Mouse (Mus musculus) CD4-positive helper T cell, adult 2 months (primary cell): ENCODE results near the gene Id1.

Experiments
- DNase-seq: peaks from one replicate; pipeline ENCODE4 v3.0.0-alpha.2; 2012; ENCODE audit warnings: low read depth, missing footprints, low spot score

The Id1 gene

GRCm38 (mm10) chr2:152723651-152724331 is 12.3 kb upstream of the Id1 start:
- no peak for DNase-seq

GRCm38 (mm10) chr2:152724332-152724723 is 11.7 kb upstream of the Id1 start:
- DNase-seq: no peak

GRCm38 (mm10) chr2:152725178-152725750 is 10.8 kb upstream of the Id1 start:
- DNase-seq: no peak

GRCm38 (mm10) chr2:152726213-152726612 is 9.8 kb upstream of the Id1 start:
- DNase-seq: no peak

GRCm38 (mm10) chr2:152726751-152727335 is 9.2 kb upstream of the Id1 start:
- no peak for DNase-seq

- no peak for DNase-seq
These were observed 8.1 kb upstream of the Id1 start for GRCm38 (mm10) chr2:152727795-152728510.

- no peak for DNase-seq
These were observed 7.5 kb upstream of the Id1 start for GRCm38 (mm10) chr2:152728594-152728993.

- no peak for DNase-seq
These were observed 6.9 kb upstream of the Id1 start for GRCm38 (mm10) chr2:152729013-152729635.

GRCm38 (mm10) chr2:152729636-152730020 is 6.4 kb upstream of the Id1 start:
- no peak for DNase-seq

- peak; percentile 43 for DNase-seq
These were observed 2.9 kb upstream of the Id1 start for GRCm38 (mm10) chr2:152733201-152733600.

- no peak for DNase-seq
These were observed 1.6 kb upstream of the Id1 start for GRCm38 (mm10) chr2:152734501-152734900.

- peak; percentile 84 for DNase-seq
These were observed 1.1 kb upstream of the Id1 start for GRCm38 (mm10) chr2:152734984-152735383.

GRCm38 (mm10) chr2:152736748-152737147 is 697 bp downstream of the Id1 start:
- peak; percentile 18 for DNase-seq

- no peak for DNase-seq
These were observed 1.5 kb downstream of the Id1 start for GRCm38 (mm10) chr2:152737306-152738221.

- no peak for DNase-seq
These were observed 2.3 kb downstream of the Id1 start for GRCm38 (mm10) chr2:152738341-152738740.

GRCm38 (mm10) chr2:152739031-152739841 is 3.2 kb downstream of the Id1 start:
- DNase-seq: peak; percentile 49

GRCm38 (mm10) chr2:152739842-152740260 is 3.8 kb downstream of the Id1 start:
- DNase-seq: no peak

GRCm38 (mm10) chr2:152740490-152740889 is 4.4 kb downstream of the Id1 start:
- DNase-seq: no peak

- no peak for DNase-seq
These were observed 5.3 kb downstream of the Id1 start for GRCm38 (mm10) chr2:152741153-152742041.
